ENCODE assay signal across 11 mouse cellular contexts in the genomic region with DNA sequence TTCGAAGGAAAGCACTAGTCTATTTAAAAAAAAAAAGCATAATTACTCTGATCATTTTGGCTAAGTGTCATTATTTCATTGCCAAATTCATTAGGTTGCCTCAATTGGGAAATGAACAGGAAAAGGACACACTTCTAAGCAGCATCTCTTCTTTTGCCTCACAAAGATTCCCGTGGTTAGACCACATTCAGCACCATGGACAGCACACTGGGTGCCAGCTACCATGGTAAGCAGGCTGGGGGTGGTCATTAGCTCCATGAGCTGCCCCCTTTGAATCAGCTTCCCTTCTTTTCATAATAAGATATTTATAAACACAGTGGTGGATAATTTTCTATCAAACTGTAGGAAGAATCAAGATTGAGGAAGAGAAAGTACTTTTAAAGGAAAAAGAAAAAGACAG. TPM values are rescaled to one million over a fixed set of nuclear protein-coding genes. Genes with fewer than 3 reads are reported as not detected.
A peak's percentile ranks its signal among the peaks of the same experiment; 100 is the strongest.
DNase-seq lines count a peak whose midpoint lies in the region; ATAC-seq and TF ChIP-seq lines count a peak whose summit lies in the region.
"Had no signal": no experiment of that assay in that cellular context is flagged by ENCODE, and none has a peak within 500 bp of the region (broad histone marks: within the 10 kb centered on the region; RNA-seq: fewer than 3 reads in every experiment).

No protein-coding gene starts in this region.

- POLR2A ChIA-PET in Patski (lab: Charles Lee), result no interaction called here

- H3K27me3 ChIP-seq in kidney, adult 2 months (replicated peaks; ENCODE audit: control insufficient read depth, insufficient read depth, low read length), result no peaks in the 10 kb centered on the region
- H3K27me3 ChIP-seq in kidney, embryonic 16.5 days (ENCODE audit: insufficient read depth, low read length), result peaks cover 3% of the 10 kb centered on the region; the same call in 1 of the 2 replicates
- peaks cover 32% of the 10 kb centered on the region for H3K27me3 ChIP-seq in Patski
- H3K27me3 ChIP-seq: neural tube, embryonic 12.5 days; stomach, embryonic 15.5 days had no signal

- in situ Hi-C loops in Patski (cut with MboI; ENCODE audit: low pct_unique_long_range_greater_than_20kb), result no loop called here

- CTCF ChIA-PET in Patski (lab: Charles Lee), result no interaction called here

- H3K27ac ChIP-seq in kidney, adult 2 months (ENCODE audit: insufficient read depth, low read depth, low read length), result no peak overlapping the region
- H3K27ac ChIP-seq in kidney, embryonic 16.5 days (ENCODE audit: low read length), result no peak overlapping the region
- H3K27ac ChIP-seq: neural tube, embryonic 12.5 days; stomach, embryonic 15.5 days had no signal

- no peaks in the 10 kb centered on the region for H3K36me3 ChIP-seq in kidney, adult 2 months (ENCODE audit: control insufficient read depth, insufficient read depth, low read length)
- no peaks in the 10 kb centered on the region for H3K36me3 ChIP-seq in kidney, embryonic 16.5 days (ENCODE audit: insufficient read depth, low read length)
- H3K36me3 ChIP-seq: neural tube, embryonic 12.5 days; stomach, embryonic 15.5 days had no signal

- no peaks in the 10 kb centered on the region for H3K4me1 ChIP-seq in kidney, adult 2 months (ENCODE audit: control insufficient read depth, insufficient read depth, low read length)
- no peaks in the 10 kb centered on the region for H3K4me1 ChIP-seq in kidney, embryonic 16.5 days (ENCODE audit: insufficient read depth, low read length)
- H3K4me1 ChIP-seq: neural tube, embryonic 12.5 days; stomach, embryonic 15.5 days had no signal

- 13% methylated on average over 2 of the region's 2 CpGs for WGBS in kidney, adult 2 months
- 29% methylated on average over 2 of the region's 2 CpGs for WGBS in kidney, embryonic 16.5 days

- no peaks in the 10 kb centered on the region for H3K9me3 ChIP-seq in kidney, embryonic 16.5 days (ENCODE audit: low read length)
- H3K9me3 ChIP-seq: neural tube, embryonic 12.5 days; stomach, embryonic 15.5 days had no signal

- intact Hi-C loops in gastrocnemius, postnatal 14 days (cut with DNase I; ENCODE audit: low total_unique reads), result no loop called here

- no peak overlapping the region for H3K4me2 ChIP-seq in kidney, embryonic 16.5 days (replicated peaks; ENCODE audit: low read depth, low read length)
- H3K4me2 ChIP-seq: neural tube, embryonic 12.5 days; stomach, embryonic 15.5 days had no signal

- ATAC-seq in kidney, embryonic 16.5 days (ENCODE audit: low FRiP score, low TSS enrichment), result no peak
- no peak for ATAC-seq in Patski
- no peak for ATAC-seq in granulocyte monocyte progenitor cell, adult 5-6 weeks (replicated peaks; ENCODE audit: poor library complexity, severe bottlenecking)

- no peak overlapping the region for H3K9ac ChIP-seq in kidney, embryonic 16.5 days (replicated peaks; ENCODE audit: low read length)
- H3K9ac ChIP-seq: neural tube, embryonic 12.5 days; stomach, embryonic 15.5 days had no signal

- no peak for TF ChIP-seq CTCF in kidney, adult 2 months (conservative IDR thresholded peaks at IDR 0.05; ENCODE audit: insufficient read depth, insufficient read length, low read depth, low read length)
- no peak for TF ChIP-seq CTCF in Patski (IDR thresholded peaks at IDR 0.05)

- TF ChIP-seq POLR2A in kidney, adult 2 months (IDR thresholded peaks at IDR 0.05; ENCODE audit: low read depth, low read length), result no peak

- no peak overlapping the region for H3K4me3 ChIP-seq in kidney, adult 2 months (ENCODE audit: insufficient read depth, low read depth, low read length)
- no peak overlapping the region for H3K4me3 ChIP-seq in kidney, embryonic 16.5 days (ENCODE audit: low read length)
- H3K4me3 ChIP-seq: erythroblast, embryonic 14.5 days; neural tube, embryonic 12.5 days; stomach, embryonic 15.5 days had no signal

- peak; percentile 3 for DNase-seq in kidney, adult 2 months
- DNase-seq in ES-CJ7 (ENCODE audit: low read depth, low spot score) (peak; percentile 20), Patski (ENCODE audit: low read depth, low spot score) (peak; percentile 17)
- peak; percentile 44 for DNase-seq in gastrocnemius, postnatal 14 days
- DNase-seq in left cerebral cortex, adult 18-20 months (ENCODE audit: low spot score in 2 of 2), result no peak

RNA-seq across cellular contexts. Expression of gene Dcx, which starts 28.4 kb away (rescaled TPM):
- 0.05 TPM in 1 of 2 replicates, not detected in the other for polyA plus RNA-seq in kidney, adult 2 months (2012; rRNA removed)
- 3.9 and 4.7 TPM in 2 replicates for polyA plus RNA-seq in kidney, embryonic 16.5 days (2015; fragmentation: Nextera tagmentation; extraction: Ambion mirVana)
- 0.03 TPM for polyA plus RNA-seq in Patski (2021)
- total RNA-seq in gastrocnemius, postnatal 14 days (2021), result under 1 TPM; 0.31 to 0.88 TPM
- not detected in 2 replicates for total RNA-seq in granulocyte monocyte progenitor cell, adult 5-6 weeks (2014; fragmentation: Nextera tagmentation)
- not detected in 2 replicates for total RNA-seq in granulocyte monocyte progenitor cell, adult 5-6 weeks (2017)
- total RNA-seq in left cerebral cortex, adult 18-20 months (2021), result 10 to 100 TPM; 17.4 to 20.2 TPM
- total RNA-seq: heart, postnatal 10 days had no signal
- polyA plus RNA-seq: erythroblast, embryonic 14.5 days had no signal

Comparison
In these comparisons a context has a peak if more than half of its experiments do, and no peak if none do; other contexts are left out.
1. DNase-seq: peak in kidney, adult 2 months (single experiment), ES-CJ7 (single experiment), Patski (single experiment) and gastrocnemius, postnatal 14 days (single experiment); none in left cerebral cortex, adult 18-20 months (0 of 2).
2. RNA of gene Dcx, which starts 28.4 kb away (total RNA-seq): 17.4 to 20.2 TPM in left cerebral cortex, adult 18-20 months; 0.31 to 0.88 TPM in gastrocnemius, postnatal 14 days and not detected in granulocyte monocyte progenitor cell, adult 5-6 weeks; every median in the first group is over 4 times any median in the second.